Mouse (Mus musculus): Measurements from ENCODE around the gene Aff1. TPM values are rescaled to one million over a fixed set of nuclear protein-coding genes. Genes with fewer than 3 reads are reported as not detected.

Gene Aff1
- total RNA-seq, 2 experiments from 2014 or later = 40.6 to 45.9 TPM

- peak; percentile 53 for DNase-seq (ENCODE audit: low spot score)
These were observed 967 bp downstream of the Aff1 start for GRCm38 (mm10) chr5:103693041-103693641.

GRCm38 (mm10) chr5:103694094-103694493 lies 1.9 kb downstream of the Aff1 start:
- DNase-seq (ENCODE audit: low spot score) = no peak

- no peak for DNase-seq (ENCODE audit: low spot score)
These were observed 5.8 kb downstream of the Aff1 start for GRCm38 (mm10) chr5:103697875-103698491.

- no peak for DNase-seq (ENCODE audit: low spot score)
These were observed 6.4 kb downstream of the Aff1 start for GRCm38 (mm10) chr5:103698577-103698976.

- DNase-seq (ENCODE audit: low spot score) = peak; percentile 32
These were observed 7.4 kb downstream of the Aff1 start for GRCm38 (mm10) chr5:103699537-103699936.

- no peak for DNase-seq (ENCODE audit: low spot score)
These were observed 8.5 kb downstream of the Aff1 start for GRCm38 (mm10) chr5:103700661-103701060.

GRCm38 (mm10) chr5:103701466-103701865 lies 9.3 kb downstream of the Aff1 start:
- DNase-seq (ENCODE audit: low spot score) = no peak

GRCm38 (mm10) chr5:103702527-103702926 lies 10.4 kb downstream of the Aff1 start:
- no peak for DNase-seq (ENCODE audit: low spot score)

- DNase-seq (ENCODE audit: low spot score) = no peak
These were observed 13.2 kb downstream of the Aff1 start for GRCm38 (mm10) chr5:103705331-103705730.

- no peak for DNase-seq (ENCODE audit: low spot score)
These were observed 13.7 kb downstream of the Aff1 start for GRCm38 (mm10) chr5:103705874-103706273.

- no peak for DNase-seq (ENCODE audit: low spot score)
These were observed 16.9 kb downstream of the Aff1 start for GRCm38 (mm10) chr5:103709044-103709443.

GRCm38 (mm10) chr5:103711886-103712285 lies 19.7 kb downstream of the Aff1 start:
- no peak for DNase-seq (ENCODE audit: low spot score)

GRCm38 (mm10) chr5:103713422-103713821 lies 21.2 kb downstream of the Aff1 start:
- no peak for DNase-seq (ENCODE audit: low spot score)

- DNase-seq (ENCODE audit: low spot score) = no peak
These were observed 22.8 kb downstream of the Aff1 start for GRCm38 (mm10) chr5:103714943-103715342.

GRCm38 (mm10) chr5:103716824-103717342 lies 24.7 kb downstream of the Aff1 start:
- DNase-seq (ENCODE audit: low spot score) = no peak

GRCm38 (mm10) chr5:103719131-103719530 lies 27.0 kb downstream of the Aff1 start:
- DNase-seq (ENCODE audit: low spot score) = no peak

- DNase-seq (ENCODE audit: low spot score) = no peak
These were observed 27.7 kb downstream of the Aff1 start for GRCm38 (mm10) chr5:103719851-103720250.

GRCm38 (mm10) chr5:103720967-103721366 lies 28.8 kb downstream of the Aff1 start:
- no peak for DNase-seq (ENCODE audit: low spot score)

- no peak for DNase-seq (ENCODE audit: low spot score)
These were observed 29.3 kb downstream of the Aff1 start for GRCm38 (mm10) chr5:103721490-103721889.

GRCm38 (mm10) chr5:103722721-103723120 lies 30.5 kb downstream of the Aff1 start:
- DNase-seq (ENCODE audit: low spot score) = no peak

GRCm38 (mm10) chr5:103724384-103724783 lies 32.2 kb downstream of the Aff1 start:
- DNase-seq (ENCODE audit: low spot score) = no peak

- DNase-seq (ENCODE audit: low spot score) = no peak
These were observed 32.6 kb downstream of the Aff1 start for GRCm38 (mm10) chr5:103724823-103725222.

Data from gastrocnemius, adult 18-20 months (tissue).